Mouse (Mus musculus): ENCODE data around the gene Sema3c.
A peak's percentile ranks its signal among the peaks of the same experiment; 100 is the strongest.

Sema3c gene

DNA sequence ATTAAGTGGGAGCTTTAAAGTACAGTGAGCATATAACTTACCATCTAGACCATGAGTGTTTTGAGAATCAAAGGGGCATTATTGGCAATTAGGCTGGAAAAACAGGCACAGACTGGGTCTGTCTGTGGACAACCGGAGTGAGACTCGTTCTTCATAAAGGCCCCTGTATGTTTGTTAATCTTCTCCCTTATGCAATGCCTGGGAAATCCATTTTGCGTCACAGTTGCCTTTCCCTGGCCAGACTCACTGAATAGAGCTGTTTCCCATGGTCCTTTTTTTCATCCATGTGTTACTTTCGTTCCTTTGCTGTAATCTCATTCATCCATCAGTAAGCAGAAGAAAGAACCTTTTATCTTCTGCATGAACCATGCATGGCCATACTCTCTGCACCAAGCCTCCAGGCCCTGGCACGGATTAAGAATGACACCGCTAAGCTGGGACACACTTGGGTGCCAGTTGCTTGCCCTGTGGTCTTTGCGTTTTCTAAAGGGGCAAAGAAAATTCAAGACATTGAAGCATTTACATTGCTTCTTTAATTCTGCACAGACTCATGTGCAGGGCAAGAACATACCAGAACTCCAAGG, 73.7 kb downstream of the Sema3c start:
- DNase-seq (ENCODE audit: extremely low spot score): no peak

DNA sequence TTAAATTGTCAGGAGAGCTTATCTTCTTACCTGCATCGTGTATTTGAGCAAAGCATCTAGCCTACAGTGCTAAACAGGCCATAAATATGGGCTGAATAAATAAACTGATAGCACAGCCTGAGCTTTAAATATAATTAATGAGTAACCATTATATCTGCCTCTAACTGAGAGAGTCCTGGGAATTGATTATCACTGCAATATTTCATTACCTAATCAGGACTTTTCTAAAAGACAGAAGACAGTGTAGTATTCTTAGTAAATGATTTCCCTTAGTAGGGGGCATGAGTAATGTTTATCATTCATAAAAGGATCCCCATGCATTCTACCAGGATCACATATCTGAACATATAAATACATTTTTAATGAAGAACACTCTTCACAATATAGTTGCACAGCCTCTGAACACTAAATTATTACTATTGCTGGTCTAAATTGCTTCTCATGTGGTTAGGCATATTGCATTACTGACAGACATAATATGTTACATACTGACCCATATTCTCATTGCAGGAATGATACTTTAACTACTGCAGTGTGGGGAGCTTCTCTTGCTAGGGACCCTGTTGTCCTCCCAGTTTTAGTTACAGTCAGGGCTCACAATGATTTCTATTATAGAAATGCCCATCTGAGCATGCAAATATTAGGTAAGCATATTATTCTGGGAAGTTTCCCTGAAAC, 74.9 kb downstream of the Sema3c start:
- DNase-seq (ENCODE audit: extremely low spot score): no peak

DNA sequence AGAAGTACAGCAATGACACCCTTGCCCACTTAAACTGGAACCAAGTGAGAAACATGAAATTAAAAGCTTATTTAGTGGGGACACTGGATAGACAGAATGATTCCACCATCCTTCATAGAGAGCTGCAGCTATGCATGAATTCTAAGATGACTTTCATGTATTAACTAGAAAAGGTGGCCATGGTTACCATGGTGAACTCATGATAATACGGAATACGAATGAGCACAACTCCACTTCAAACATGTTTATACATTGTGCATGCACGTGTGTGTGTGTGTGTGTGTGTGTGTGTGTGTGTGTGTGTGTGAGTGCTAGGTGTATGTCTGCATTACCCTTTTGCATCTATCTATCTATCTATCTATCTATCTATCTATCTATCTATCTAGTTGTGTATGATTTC, 87.1 kb downstream of the Sema3c start:
- no peak for DNase-seq (ENCODE audit: extremely low spot score)

DNA sequence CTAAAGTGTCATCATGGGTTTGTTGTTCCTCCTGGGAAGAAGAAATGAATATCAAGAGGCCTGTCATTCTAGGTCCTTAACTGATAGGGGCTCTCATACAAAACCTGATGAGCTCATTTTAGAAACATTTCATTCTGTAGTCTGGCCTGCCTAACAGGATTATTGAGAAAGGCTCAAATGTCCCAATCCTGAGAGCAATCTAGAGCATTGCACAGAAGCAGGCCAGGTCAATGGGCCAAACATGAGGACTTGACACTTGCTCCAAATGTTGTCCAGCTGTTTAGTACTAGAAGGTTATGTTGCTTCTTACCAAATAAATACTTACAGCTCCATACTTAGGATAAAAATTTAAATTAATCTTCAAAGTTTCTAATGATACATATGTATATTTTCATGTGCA, 97.3 kb downstream of the Sema3c start:
- DNase-seq (ENCODE audit: extremely low spot score): no peak

DNA sequence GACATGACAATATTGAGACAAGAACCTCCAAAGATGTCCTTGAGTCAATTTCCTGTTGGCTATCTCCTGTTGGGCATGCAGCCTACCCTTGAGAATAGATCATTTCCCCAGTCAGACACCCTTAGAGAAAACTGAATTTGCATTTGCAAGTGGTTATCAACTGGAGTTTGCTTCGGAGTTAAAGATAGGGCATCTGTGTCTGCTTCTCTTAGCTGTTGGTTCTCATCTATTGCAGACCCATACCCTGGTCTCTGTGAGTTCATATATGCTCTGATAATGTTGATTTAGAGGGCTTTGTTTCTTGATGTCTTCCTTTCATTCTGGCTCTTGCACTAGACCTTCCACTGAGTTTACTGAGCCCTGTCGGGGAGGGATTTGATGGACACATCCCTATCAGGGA, 106.8 kb downstream of the Sema3c start:
- DNase-seq (ENCODE audit: extremely low spot score): no peak

DNA sequence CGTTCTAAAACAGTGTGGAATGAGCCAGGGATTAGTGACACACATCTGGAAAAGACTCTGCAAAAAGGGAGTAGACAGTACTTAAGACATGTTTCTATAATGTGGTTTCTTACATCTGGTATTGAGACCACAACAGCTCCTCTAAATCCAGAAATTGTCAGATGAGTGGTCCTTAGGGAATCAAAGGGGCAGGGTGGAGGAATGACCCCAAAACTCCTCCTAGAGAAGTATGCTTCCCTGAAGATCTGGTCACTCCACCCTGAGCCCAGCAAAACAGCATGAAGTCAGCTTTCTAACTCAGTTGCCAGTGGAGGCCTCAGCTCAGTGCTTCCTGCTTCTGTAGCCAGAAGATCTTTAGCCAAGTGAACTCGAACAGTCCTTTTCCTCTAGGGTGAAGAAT, 115.0 kb downstream of the Sema3c start:
- DNase-seq (ENCODE audit: extremely low spot score): no peak

DNA sequence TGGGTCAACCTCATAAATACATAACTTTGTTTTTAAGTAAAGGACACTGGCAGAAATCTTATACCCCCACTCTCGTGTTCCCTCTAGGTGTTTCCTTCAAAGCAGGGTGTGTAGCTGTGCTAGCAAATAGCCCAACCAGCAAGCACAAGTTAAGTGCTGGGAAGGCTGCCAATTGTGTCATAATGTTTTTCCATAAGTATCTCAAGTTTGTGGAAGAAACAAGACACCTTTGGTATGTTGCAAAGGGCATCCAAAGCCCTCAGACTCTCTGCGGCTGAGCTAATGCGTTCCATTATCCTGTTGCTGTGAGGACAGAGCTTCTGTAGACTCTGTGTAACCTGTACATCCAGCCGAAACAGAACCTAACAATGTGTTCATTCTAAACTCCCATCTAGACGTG, 115.5 kb downstream of the Sema3c start:
- no peak for DNase-seq (ENCODE audit: extremely low spot score)

DNA sequence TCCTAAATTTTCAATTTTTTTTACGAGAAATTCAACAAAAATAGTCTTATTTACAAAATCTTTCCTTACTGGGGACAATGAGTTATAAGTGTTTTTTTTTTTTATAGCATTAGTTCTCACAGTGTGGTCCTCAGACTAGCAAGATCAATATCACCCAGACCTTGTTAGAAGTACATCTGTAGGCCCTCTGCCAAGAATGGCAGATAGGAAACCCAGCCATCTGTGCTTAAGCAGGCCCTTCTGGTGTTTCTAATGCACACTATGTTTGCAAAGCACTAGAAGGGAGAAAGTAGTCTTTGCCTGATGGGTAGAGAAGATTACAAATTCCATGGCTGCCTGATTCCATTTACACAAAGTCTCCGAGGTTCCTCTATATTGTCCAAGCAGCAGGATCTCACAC, 121.3 kb downstream of the Sema3c start:
- DNase-seq (ENCODE audit: extremely low spot score): no peak

DNA sequence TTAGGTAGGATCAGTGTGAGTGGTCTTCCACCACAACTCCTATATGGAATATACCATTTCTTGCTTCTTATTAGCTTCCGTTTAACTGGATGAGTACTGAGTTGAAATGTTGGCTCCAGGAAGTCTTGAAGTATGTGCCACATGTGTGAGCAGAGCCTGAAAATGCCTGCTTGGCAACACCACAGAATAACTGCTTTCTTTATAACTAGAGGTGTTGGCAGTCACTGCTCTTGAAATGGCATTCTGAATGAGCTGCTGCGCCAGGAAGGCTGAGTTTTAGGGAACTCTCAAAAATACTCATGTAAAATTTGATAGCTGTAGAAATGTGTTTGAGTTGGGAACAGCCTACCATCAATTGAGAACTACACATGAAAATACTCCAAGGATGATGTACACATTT, 124.8 kb downstream of the Sema3c start:
- no peak for DNase-seq (ENCODE audit: extremely low spot score)

DNA sequence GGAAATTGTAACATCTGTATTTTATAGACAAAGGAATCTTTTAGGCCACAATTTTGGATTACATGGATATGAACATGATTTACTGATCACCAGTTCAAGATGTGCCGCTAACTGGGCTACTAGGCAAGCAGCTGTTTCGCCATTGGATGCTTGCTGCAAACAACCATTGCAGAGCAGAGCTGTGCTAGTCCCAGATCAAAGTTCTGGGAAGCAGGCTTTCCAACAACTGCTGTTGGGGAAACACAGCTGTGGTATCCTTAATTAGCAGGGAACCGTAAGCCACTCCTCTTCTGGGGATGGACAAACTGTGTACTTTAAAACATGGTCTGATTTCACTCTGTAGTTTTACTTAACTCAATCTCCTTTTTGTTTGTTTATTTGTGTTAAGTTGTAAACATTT, 130.1 kb downstream of the Sema3c start:
- no peak for DNase-seq (ENCODE audit: extremely low spot score)

DNA sequence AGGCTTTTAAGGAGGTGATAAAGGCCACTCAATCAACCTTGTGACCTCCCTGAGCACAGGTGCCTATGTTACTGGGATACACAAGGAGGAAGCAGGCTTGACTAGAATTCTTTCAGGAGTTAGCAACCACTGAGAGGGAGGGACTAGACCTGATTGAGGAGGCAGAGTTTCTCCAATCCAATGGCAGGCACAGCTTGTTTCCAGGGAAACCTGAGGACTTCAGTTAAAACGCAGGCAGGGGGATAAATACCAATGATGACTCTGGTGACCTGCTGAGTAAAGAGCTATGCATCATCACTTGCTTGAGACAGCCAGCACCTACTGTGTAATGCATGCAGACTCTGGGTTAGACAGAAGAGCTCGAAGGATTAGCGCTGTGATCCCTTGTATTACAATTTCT, 133.0 kb downstream of the Sema3c start:
- DNase-seq (ENCODE audit: extremely low spot score): peak; percentile 25

DNA sequence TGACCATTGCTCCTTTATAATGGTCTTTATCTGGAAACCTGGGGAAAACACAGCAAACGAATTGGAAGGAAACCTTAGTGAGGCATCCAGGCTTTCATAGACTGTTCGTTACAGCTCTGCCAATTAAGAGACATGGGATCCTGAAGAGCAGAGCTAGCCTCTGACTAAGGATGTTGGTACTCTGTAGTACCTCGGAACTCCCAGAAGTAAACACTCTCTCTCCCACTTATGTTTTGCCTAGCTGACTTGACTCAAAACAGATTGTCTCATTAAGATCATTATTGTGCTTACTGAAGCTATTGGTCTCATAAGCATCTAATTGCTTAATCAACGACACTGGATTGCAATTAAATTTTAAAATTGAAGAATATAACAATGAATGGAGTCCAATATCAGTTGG, 138.3 kb downstream of the Sema3c start:
- DNase-seq (ENCODE audit: extremely low spot score): no peak

DNA sequence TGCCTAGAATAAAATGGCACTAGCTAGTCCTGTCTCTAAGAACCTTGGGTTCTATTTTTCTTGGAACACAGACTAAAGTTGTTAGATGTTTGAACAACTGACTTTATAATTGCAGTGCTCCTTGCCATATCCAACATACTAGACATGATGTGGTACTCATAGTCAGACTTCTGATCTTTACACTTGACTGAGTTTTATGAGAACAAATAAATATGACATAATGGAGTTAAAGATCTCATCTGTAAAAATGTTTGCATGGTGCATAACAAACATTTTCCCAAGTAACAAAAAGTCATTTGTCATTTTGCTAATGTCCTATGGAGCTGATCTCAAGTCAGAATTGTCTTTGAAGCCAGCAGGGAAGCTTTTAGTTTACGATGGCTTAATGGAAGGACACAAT, 141.1 kb downstream of the Sema3c start:
- DNase-seq (ENCODE audit: extremely low spot score): no peak

DNA sequence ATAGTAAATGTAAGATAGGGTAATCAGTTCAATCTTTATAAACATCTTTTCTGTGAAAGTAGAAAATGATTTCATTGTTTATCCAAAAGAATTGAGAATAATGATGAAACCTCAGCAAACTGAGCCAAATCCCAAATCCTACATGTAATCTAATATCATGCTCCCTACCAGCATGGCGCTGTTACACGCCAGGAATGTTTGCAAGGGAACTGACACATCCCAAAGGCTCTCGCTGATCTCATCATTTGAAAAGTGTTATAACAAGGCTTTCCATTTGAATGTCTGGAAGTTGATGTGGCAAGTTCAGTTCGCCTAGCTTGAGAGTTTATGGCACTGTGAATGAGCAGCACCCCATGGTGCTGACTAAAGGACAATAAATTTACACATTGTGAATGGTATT, 145.9 kb downstream of the Sema3c start:
- no peak for DNase-seq (ENCODE audit: extremely low spot score)

DNA sequence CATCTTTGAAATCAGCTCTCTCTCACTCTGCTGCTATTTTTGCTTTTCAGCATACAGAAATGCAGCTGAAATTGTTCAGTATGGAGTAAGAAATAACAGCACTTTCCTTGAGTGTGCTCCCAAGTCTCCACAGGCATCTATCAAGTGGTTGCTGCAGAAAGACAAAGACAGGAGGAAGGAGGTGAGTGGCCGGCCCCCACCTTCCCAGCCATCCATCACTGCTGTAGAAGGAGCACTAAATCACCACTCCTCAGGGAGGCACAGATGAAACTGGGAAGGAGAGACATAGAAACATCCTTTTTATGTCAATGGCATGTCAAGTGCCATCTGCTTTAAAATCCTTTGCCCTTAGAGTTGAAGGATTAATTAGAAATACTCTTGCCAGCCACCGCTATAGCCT, 149.9 kb downstream of the Sema3c start:
- no peak for DNase-seq (ENCODE audit: extremely low spot score)

DNA sequence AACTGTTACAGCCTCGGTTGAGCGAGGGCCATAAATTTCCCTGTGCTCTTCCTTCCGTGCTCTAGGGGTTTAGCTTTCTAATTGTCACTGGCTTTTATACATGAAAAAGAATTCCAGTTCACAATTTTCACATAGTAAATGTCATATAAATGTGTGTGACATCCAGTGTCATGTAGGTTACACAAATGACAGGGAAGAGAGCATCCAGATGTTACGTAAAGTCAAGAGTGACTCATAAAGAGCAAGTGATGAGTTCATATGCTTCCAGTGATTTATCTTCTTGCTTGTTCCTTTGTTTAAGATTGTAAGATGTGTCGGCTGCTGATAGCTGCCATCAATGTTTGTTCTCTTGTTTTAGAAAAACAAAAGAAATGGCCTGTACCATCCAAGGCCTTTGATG, 154.0 kb downstream of the Sema3c start:
- DNase-seq (ENCODE audit: extremely low spot score): no peak

DNA sequence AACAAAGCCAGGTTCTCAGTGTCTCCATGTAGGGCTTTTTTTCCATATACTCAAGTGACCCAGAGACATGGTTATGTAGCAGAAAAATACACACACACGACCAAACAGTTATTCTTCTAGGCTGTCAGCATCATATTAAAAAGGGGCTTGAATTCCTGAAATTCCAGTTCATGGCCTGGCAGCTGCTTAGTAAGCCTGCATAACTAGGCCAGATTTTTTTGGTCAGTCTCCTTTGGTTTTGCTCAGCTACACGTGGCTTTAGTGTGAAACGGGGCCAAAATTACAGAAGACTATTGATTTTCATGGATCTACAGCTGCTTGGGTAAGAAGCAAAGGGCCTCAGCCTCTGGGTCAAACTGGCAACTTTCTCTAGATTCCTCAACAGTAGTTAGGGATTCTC, 165.7 kb downstream of the Sema3c start:
- DNase-seq (ENCODE audit: extremely low spot score): no peak

DNA sequence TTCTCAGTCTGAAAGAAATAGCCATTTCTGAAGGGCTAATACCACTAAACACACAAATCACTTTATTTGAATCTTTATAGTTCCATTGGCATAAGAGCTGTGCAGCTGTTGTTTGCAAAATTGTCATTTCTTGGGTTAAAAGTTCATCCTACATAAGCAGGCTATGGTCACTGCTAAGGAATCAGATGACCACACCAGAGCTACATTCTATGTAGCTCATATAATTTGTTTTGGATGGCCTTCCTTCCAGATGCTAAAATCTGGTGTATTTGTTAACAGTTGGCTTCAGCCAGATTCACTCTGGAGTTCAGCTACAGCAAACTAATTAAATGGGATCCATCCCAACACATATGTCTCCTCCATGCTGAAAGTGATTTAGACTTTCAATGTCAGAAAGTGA, 172.4 kb downstream of the Sema3c start:
- no peak for DNase-seq (ENCODE audit: extremely low spot score)

DNA sequence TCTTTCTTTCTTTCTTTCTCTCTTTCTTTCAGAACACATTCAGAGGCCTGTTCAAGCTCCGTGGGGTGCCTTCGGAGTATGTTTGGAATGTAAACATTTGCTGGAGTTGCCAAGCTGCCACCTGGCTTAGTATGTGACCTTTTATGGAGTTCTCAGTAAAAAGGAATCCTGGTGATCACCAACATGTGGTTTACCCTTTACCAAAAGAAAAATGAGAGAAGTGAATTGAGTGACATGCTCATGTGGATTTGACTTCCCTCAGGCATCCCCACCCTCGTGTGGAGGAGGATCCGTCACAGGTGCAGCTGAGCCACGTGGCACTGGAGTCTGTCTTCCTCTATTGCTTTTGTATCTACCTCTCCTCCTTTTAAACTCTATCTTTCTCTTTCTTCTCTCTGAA, 173.1 kb downstream of the Sema3c start:
- DNase-seq (ENCODE audit: extremely low spot score): peak; percentile 45

DNA sequence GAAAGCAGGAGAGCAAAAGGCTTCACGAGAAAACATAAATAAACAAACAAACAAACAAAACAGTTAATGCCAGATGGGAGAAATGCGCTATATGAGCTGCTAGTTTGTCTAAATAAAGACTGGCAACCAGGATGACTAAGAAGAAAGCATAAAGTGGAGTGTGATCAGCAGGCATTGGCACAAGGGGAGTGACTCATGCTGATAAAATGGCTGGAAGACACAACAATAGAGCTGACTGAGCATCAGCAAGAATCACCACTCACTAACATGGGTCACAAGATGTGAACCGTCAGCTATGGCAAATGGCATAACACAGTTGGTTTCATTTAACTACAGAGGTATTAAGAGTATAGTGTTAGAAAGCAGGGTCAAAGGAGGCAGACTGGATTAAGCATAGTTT, 174.2 kb downstream of the Sema3c start:
- DNase-seq (ENCODE audit: extremely low spot score): no peak

DNA sequence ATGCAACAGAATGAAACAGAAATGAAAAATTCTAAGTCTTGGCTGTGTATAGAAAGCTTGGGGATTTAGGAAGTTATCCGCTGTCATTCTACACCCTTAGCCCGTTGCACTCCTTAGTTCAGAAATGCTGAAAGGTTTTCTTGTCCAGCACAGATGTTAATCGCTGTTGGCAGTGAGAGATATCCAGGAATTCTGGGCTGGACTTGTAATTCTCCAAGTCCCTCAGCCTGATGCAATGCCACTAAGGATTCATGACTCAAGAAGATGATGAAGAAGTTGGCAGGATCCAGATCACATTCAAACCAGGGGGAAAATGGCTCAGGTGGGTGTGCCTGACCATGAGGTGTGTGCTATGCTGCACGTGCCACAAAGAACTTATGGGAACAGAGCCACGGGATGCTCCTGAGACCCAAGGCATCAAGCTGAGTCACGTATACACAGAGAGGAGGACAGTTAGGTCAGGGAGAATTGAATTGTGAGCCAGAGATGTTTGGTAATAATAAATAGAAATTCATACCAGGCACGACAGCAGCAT, 179.5 kb downstream of the Sema3c start:
- DNase-seq (ENCODE audit: extremely low spot score): no peak

DNA sequence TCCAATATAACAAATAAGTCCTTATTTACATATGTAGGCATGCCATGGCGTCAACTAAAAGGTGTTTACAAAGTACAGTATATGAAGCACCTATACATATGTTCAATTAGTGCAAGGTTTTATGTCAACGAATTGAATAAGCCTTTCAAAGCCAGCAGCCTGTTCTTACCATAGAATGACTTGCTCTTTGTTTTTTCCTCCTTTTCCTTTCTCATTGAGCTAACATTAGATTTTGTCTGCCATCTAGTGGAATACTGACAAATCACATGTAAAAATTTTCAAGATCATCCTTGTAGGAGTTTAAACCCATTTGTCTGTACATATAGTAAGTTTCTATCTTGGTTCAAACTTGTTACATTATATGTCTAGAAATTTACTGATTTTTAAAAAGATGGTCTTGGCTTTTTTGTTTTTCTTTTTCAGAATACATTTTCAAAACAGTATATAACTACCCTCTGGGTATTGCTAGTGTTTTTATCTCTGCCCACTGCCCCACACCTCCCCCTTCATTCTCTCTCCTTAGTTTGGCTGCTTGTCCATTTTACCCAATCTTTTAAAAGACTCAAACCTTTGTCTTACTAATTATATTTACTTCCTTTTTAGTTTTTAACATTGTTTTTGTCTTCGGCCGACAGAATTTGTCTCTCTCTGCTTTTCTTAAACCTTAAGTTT, 192.1 kb downstream of the Sema3c start:
- DNase-seq (ENCODE audit: extremely low spot score): peak; percentile 55

DNA sequence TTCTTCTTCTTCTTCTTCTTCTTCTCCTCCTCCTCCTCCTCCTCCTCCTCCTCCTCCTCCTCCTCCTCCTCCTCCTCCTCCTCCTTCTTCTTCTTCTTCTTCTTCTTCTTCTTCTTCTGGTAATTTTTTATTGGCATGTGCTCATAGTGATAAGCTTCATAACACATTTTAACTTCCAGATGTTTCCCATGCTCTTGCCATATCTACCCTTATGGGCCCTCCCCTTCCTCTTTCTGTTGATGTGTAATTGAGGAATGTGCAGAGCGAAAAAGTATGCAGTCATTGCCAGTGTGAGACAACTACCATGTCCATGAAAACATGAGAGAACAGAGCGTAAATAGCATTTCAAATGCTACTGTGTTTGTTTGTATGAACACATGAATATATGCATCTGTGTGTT, 196.2 kb downstream of the Sema3c start:
- no peak for DNase-seq (ENCODE audit: extremely low spot score)

All from embryo, embryonic 9.5 days (tissue).